Mouse (Mus musculus) hindbrain, embryonic 15.5 days (tissue): ENCODE data around the gene Nr2f6. TPM values are rescaled to one million over a fixed set of nuclear protein-coding genes. Genes with fewer than 3 reads are reported as not detected.
"Not testable (repeated sequence)": the region's sequence is repeated elsewhere in the genome, so short reads cannot be mapped to it uniquely, and the experiment has no call there.

Experiments used
- ATAC-seq: fragments of 200-750 bp; cut with Nextera tagmentation; 2 replicates; pipeline ENCODE4 v1.8.0; 2017; ENCODE audit warnings: low read depth, moderate number of reproducible peaks, moderate TSS enrichment; ENCODE audit not compliant: low FRiP score
- H3K27ac ChIP-seq: fragments of 300-500 bp; sonication (generic); replicated peaks from 2 replicates; pipeline ENCODE4 v1.5.1; 2015; ENCODE audit warnings: mild to moderate bottlenecking, inconsistent platforms
- H3K27me3 ChIP-seq: fragments of 300-500 bp; sonication (generic); 2 replicates; pipeline ENCODE4 v1.6.1; 2015; ENCODE audit warnings: control low read depth, inconsistent platforms
- H3K36me3 ChIP-seq: fragments of 300-500 bp; sonication (generic); 2 replicates; pipeline ENCODE4 v1.6.1; 2015; ENCODE audit warnings: control low read depth, inconsistent platforms
- H3K4me1 ChIP-seq: fragments of 300-500 bp; sonication (generic); replicated peaks from 2 replicates; pipeline ENCODE4 v1.6.1; 2015; ENCODE audit warnings: control low read depth, inconsistent platforms
- H3K4me2 ChIP-seq: fragments of 300-500 bp; sonication (generic); 2 replicates; pipeline ENCODE4 v1.6.1; 2015; ENCODE audit warnings: moderate library complexity, mild to moderate bottlenecking, inconsistent platforms
- H3K4me3 ChIP-seq: fragments of 300-500 bp; sonication (generic); 2 replicates; pipeline ENCODE4 v1.5.1; 2015; ENCODE audit warnings: mild to moderate bottlenecking, inconsistent platforms
- H3K9ac ChIP-seq: fragments of 300-500 bp; sonication (generic); 2 replicates; pipeline ENCODE4 v1.6.1; 2015; ENCODE audit warnings: inconsistent platforms
- H3K9me3 ChIP-seq: fragments of 300-500 bp; sonication (generic); 2 replicates; pipeline ENCODE4 v1.6.1; 2016; ENCODE audit warnings: control low read depth, inconsistent platforms
- WGBS: fragments of 180-500 bp; shearing (Covaris S2); methylation state at CpG from one replicate; pipeline ENCODE4 v1.1.7; 2015; 5-methylcytosine and 5-hydroxymethylcytosine counted together
- polyA plus RNA-seq: library from polyadenylated mRNA; unstranded; fragments of >200 nt; fragmentation: Nextera tagmentation; extraction: Ambion mirVana; gene quantifications from 2 replicates; pipeline ENCODE4 v1.2.1, GENCODE M21; 2015

Gene Nr2f6
- polyA plus RNA-seq, 1 experiment from 2014 or later: 31.4 TPM

- H3K36me3 ChIP-seq: peaks cover 87% of the 10 kb centered on the region
- no peaks in the 10 kb centered on the region for H3K4me1 ChIP-seq
- H3K27ac ChIP-seq: no peak overlapping the region
- no peak overlapping the region for H3K4me3 ChIP-seq
- H3K4me2 ChIP-seq: no peak overlapping the region
- no peak overlapping the region for H3K9ac ChIP-seq
- WGBS: 94% methylated on average over 1 of the region's 1 CpGs
- no peak for ATAC-seq
- H3K27me3 ChIP-seq: no peaks in the 10 kb centered on the region
- no peaks in the 10 kb centered on the region for H3K9me3 ChIP-seq
Measured at GRCm38 (mm10) chr8:71346581-71346980, 35.2 kb downstream of the Nr2f6 start.

DNA sequence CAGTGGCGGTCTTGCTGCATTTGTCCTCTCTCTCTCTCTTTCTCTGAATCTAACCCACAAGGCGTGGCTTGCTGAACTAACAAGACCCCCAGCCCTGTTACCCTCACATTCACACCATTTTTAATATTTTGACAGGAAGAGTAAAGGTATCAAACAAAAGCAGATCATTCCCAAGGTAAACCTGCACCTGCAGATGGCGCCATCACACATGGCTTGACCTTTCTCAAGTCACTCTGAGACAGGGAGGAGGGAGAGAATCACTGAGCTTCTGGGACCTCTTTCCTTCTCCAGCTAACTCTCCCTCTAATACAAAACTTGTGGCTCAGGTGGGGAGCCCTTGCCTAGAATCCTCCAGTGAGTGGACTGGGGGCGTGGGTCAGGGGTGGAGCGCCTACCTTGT, 41.1 kb downstream of the Nr2f6 start:
- Histone ChIP-seq H3K36me3 (peaks cover 57% of the 10 kb centered on the region), H3K4me2 (no peak overlapping the region)
- ATAC-seq: no peak

DNA sequence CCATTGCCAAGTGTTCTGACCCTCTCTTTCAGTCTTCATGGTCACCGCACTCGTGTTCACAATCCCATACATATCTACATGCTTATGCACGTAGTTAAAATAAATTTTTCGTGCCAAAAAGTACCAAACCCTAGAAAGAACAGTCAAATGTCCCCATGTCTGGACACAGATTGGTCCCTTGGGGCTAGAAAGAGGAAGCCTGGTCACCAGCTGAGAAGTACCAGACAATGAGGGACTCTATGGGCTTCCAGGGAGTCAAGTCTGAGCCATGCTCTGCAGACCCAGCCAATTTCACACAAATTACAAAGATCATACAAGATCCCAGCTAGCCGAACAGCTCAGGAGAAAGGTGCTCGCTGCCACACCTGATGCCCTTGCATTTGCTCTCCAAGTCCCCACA, 43.9 kb downstream of the Nr2f6 start:
- not testable (repeated sequence) for H3K4me3 ChIP-seq, H3K9me3 ChIP-seq, H3K9ac ChIP-seq, H3K27me3 ChIP-seq, H3K4me2 ChIP-seq, H3K27ac ChIP-seq, ATAC-seq, H3K4me1 ChIP-seq
- peaks cover 39% of the 10 kb centered on the region for H3K36me3 ChIP-seq
- WGBS: 94% methylated on average over 6 of the region's 6 CpGs

More for the DNA sequence above, 41.1 kb downstream of the Nr2f6 start:
- H3K9me3 ChIP-seq: no peaks in the 10 kb centered on the region
- H3K9ac ChIP-seq: no peak overlapping the region
- H3K27ac ChIP-seq: no peak overlapping the region
- 74% methylated on average over 5 of the region's 5 CpGs for WGBS
- H3K4me3 ChIP-seq: no peak overlapping the region
- H3K27me3 ChIP-seq: no peaks in the 10 kb centered on the region
- H3K4me1 ChIP-seq: no peaks in the 10 kb centered on the region

DNA sequence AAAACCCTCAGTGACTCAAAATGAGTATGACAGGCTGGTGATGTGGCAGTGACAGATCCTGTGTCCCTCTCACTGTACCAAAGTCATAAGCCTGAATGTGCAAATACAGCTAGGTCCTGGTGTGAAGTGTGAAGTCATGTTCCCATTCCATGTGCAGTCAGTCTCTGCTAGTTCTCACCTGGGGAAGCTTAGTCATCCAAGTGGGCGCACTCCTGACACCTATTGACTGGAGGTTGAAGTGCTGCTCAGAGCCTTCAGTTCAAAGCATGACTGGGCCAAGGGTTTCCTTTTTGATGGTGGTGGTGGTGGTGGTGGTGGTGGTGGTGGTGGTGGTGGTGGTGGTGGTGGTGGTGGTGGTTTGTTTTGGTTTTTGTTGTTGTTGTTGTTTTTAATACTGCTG, 56.9 kb downstream of the Nr2f6 start:
- H3K36me3 ChIP-seq: peaks cover 64% of the 10 kb centered on the region
- no peaks in the 10 kb centered on the region for H3K4me1 ChIP-seq
- H3K27me3 ChIP-seq: no peaks in the 10 kb centered on the region
- no peak overlapping the region for H3K27ac ChIP-seq
- H3K9me3 ChIP-seq: no peaks in the 10 kb centered on the region
- no peak overlapping the region for H3K4me3 ChIP-seq
- no peak overlapping the region for H3K4me2 ChIP-seq
- WGBS: 100% methylated on average over 1 of the region's 1 CpGs
- no peak overlapping the region for H3K9ac ChIP-seq
- ATAC-seq: no peak

Other genes with a start within 250 kb of the Nr2f6 start
- 17.3 and 17.9 TPM in 2 replicates for gene Myo9b, start 109.2 kb downstream of the Nr2f6 start, polyA plus RNA-seq
- gene Haus8, start 109.0 kb downstream of the Nr2f6 start, polyA plus RNA-seq: 62.6 and 64.5 TPM in 2 replicates
- 113 TPM in 2 replicates for gene Use1, start 15.1 kb downstream of the Nr2f6 start, polyA plus RNA-seq
- 6.6 and 7.4 TPM in 2 replicates for gene Ocel1, start 10.7 kb downstream of the Nr2f6 start, polyA plus RNA-seq
- 7.6 and 7.7 TPM in 2 replicates for gene Ushbp1, start 13.8 kb upstream of the Nr2f6 start, polyA plus RNA-seq
- 96.4 and 99.4 TPM in 2 replicates for gene Babam1, start 14.9 kb upstream of the Nr2f6 start, polyA plus RNA-seq
- 11.0 and 11.3 TPM in 2 replicates for gene Ankle1, start 24.1 kb upstream of the Nr2f6 start, polyA plus RNA-seq
- gene Abhd8, start 81.7 kb upstream of the Nr2f6 start, polyA plus RNA-seq: 183 and 195 TPM in 2 replicates
- gene Mrpl34, start 83.0 kb upstream of the Nr2f6 start, polyA plus RNA-seq: 172 and 189 TPM in 2 replicates
- 217 and 231 TPM in 2 replicates for gene Dda1, start 87.2 kb upstream of the Nr2f6 start, polyA plus RNA-seq
- 7.7 and 8.6 TPM in 2 replicates for gene Ano8, start 104.0 kb upstream of the Nr2f6 start, polyA plus RNA-seq
- 12.0 and 15.3 TPM in 2 replicates for gene Gtpbp3, start 106.1 kb upstream of the Nr2f6 start, polyA plus RNA-seq
- gene Plvap, start 129.8 kb upstream of the Nr2f6 start, polyA plus RNA-seq: 9.5 and 10.9 TPM in 2 replicates
- 0.31 and 0.41 TPM in 2 replicates for gene Ccdc194, start 143.8 kb upstream of the Nr2f6 start, polyA plus RNA-seq
- gene Bst2, start 155.5 kb upstream of the Nr2f6 start, polyA plus RNA-seq: 11.3 and 19.5 TPM in 2 replicates
- gene Mvb12a, start 161.0 kb upstream of the Nr2f6 start, polyA plus RNA-seq: 60.3 and 61.7 TPM in 2 replicates
- 0.21 and 0.38 TPM in 2 replicates for gene Tmem221, start 176.9 kb upstream of the Nr2f6 start, polyA plus RNA-seq
- gene Nxnl1, start 184.6 kb upstream of the Nr2f6 start, polyA plus RNA-seq: 0.06 and 0.08 TPM in 2 replicates
- gene Slc27a1, start 186.9 kb upstream of the Nr2f6 start, polyA plus RNA-seq: 83.9 and 87.4 TPM in 2 replicates
- 224 and 233 TPM in 2 replicates for gene Pgls, start 210.2 kb upstream of the Nr2f6 start, polyA plus RNA-seq
- 6.5 and 8.9 TPM in 2 replicates for gene Fam129c, start 215.7 kb upstream of the Nr2f6 start, polyA plus RNA-seq
- gene Colgalt1, start 229.0 kb upstream of the Nr2f6 start, polyA plus RNA-seq: 65.6 and 78.2 TPM in 2 replicates